Mouse (Mus musculus): ENCODE results near the gene Efnb2. TPM values are rescaled to one million over a fixed set of nuclear protein-coding genes. Genes with fewer than 3 reads are reported as not detected.

The Efnb2 gene
- polyA plus RNA-seq, 1 experiment from 2014 or later: 33.7 TPM

DNA sequence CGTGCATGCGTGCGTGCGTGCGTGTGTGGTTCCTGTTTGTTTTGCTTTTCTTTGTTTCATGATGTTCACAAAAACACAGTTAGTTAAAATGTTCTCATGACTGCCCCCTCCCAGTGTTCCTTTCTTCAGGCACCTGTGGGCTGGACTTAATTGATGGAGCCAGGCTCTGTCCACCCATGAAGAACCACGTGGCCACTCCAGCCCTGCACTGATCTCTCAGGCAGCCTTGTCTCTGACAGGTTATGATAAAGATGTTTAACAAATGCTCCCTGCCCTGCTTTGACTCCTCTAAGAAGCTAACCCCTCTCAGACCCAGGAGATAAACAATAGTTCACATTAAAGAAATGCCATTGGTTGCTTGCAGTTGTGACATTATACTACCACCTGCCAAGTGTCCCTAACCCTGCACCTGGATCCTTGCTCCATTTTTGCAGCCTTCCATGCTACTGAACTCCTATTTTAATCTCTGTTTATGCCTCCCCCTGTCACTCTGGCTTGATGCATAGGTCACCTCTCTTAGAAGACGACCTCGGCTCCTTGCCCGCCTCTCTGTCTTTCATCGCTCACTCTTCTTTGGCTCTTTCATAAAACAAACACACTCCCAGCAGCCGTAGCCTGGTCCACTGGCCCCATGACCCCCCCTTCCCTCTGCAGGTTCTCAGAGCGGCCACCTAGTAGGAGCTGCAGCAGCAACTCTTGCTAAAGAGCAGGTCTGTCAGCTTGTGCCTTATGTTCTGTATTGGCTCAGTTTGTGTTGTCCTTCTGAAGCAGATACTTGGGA lies 65.0 kb downstream of the Efnb2 start:
- no peak overlapping the region for H3K27ac ChIP-seq (replicated peaks)
- 65% methylated on average over 12 of the region's 12 CpGs for WGBS
- no peak for DNase-seq (ENCODE audit: low spot score)
- peaks cover 25% of the 10 kb centered on the region for H3K4me1 ChIP-seq
- H3K36me3 ChIP-seq (replicated peaks): no peaks in the 10 kb centered on the region
- no peak overlapping the region for H3K4me3 ChIP-seq
- H3K27me3 ChIP-seq (replicated peaks; ENCODE audit: low read depth, poor library complexity, severe bottlenecking): peaks cover 41% of the 10 kb centered on the region
- H3K9me3 ChIP-seq: no peaks in the 10 kb centered on the region

DNA sequence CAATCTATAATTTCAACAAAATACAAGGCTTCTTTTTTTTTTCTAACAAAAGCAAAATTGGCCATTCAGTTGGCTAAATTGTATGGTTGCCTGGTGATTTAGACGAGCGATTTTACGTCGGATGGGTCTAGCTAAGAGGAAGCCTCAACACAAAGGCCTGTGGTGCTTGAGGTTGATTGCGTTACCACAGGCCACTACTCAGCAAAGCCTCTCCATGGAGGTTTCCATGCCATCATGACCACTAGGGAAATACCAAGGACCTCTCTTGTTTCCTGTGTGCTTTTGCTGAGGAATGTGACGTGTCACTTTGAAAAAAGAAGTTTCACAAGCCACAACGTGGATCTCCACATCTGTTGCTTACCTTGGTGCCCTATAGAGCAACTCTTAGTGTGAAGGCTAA lies 67.2 kb downstream of the Efnb2 start:
- Histone ChIP-seq H3K36me3 (replicated peaks) (no peaks in the 10 kb centered on the region), H3K4me3 (no peak overlapping the region), H3K4me1 (peaks cover 25% of the 10 kb centered on the region), H3K27me3 (replicated peaks; ENCODE audit: low read depth, poor library complexity, severe bottlenecking) (peaks cover 33% of the 10 kb centered on the region), H3K27ac (replicated peaks) (no peak overlapping the region), H3K9me3 (no peaks in the 10 kb centered on the region)
- WGBS: 88% methylated on average over 7 of the region's 7 CpGs
- no peak for DNase-seq (ENCODE audit: low spot score)

DNA sequence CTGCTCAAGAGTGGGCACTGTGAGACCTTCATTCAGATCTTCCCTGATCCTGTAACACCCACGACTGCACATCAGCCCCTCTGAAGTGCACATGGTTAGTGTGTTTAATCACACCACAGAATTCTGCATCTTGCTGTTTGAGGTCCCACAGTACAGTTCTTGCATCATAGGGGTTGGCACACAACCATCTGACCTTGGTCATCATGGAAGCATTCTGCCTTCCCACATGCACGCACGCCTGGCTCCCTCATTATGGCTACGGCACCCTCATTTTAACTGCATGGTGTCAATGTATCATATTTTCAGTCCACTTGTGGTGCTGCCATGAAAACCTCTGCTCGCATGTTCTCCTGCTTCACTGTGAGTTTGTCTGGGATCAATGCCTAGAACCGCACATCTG lies 67.7 kb downstream of the Efnb2 start:
- no peaks in the 10 kb centered on the region for H3K36me3 ChIP-seq (replicated peaks)
- H3K27me3 ChIP-seq (replicated peaks; ENCODE audit: low read depth, poor library complexity, severe bottlenecking): peaks cover 30% of the 10 kb centered on the region
- H3K4me3 ChIP-seq: no peak overlapping the region
- H3K4me1 ChIP-seq: peaks cover 22% of the 10 kb centered on the region
- DNase-seq (ENCODE audit: low spot score): no peak
- H3K27ac ChIP-seq (replicated peaks): no peak overlapping the region
- 95% methylated on average over 6 of the region's 6 CpGs for WGBS
- H3K9me3 ChIP-seq: no peaks in the 10 kb centered on the region

DNA sequence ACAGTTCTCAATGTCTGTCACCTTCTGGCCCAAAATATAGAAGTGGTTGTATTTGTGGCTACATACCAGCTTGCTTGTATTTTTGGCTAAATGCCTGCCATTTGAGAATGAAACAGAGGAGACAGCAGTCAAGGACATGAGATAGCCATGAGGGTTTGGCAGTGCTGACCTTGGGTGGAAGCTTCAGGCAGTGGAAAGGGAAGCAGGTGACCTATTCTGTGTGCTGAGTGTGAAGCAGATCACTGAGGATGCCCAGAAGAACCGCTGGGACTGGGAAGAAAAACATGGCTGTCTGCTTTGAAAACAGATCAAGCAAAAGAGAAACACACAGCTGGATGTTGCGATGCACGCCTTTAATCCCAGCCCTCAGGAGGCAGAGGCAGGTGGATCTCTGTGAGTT lies 68.7 kb downstream of the Efnb2 start:
- no peak for DNase-seq (ENCODE audit: low spot score)
- peaks cover 12% of the 10 kb centered on the region for H3K4me1 ChIP-seq
- H3K9me3 ChIP-seq: no peaks in the 10 kb centered on the region
- H3K4me3 ChIP-seq: no peak overlapping the region
- H3K27ac ChIP-seq (replicated peaks): no peak overlapping the region
- whole genome bisulfite sequencing: 93% methylated on average over 3 of the region's 3 CpGs
- peaks cover 21% of the 10 kb centered on the region for H3K27me3 ChIP-seq (replicated peaks; ENCODE audit: low read depth, poor library complexity, severe bottlenecking)
- H3K36me3 ChIP-seq (replicated peaks): no peaks in the 10 kb centered on the region

DNA sequence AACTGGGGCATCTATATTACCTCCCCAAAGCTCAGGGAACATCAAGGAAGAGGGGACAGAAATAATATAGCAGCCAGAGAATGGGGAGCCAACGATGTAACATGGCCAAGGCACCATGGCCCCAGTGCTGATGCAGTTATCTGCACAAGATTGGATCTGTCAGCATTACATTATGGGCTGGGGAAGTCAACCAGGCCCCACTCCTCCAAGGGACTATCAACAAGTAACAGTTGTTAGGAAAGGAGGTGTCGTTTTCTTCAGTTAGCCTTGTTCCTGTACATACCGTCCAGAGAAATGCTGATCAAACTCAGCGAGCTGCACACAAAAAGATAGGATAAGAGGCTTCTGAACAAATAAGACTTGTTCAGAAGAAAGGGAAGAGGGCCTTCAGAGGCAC lies 77.1 kb downstream of the Efnb2 start:
- Histone ChIP-seq H3K4me3 (no peak overlapping the region), H3K27ac (replicated peaks) (0 out of 2 replicates have a peak overlapping the region, but pooled peaks have one; percentile 14), H3K9me3 (no peaks in the 10 kb centered on the region), H3K27me3 (replicated peaks; ENCODE audit: low read depth, poor library complexity, severe bottlenecking) (peaks cover 38% of the 10 kb centered on the region), H3K4me1 (peaks cover 9% of the 10 kb centered on the region; the same call in 1 of the 2 replicates), H3K36me3 (replicated peaks) (no peaks in the 10 kb centered on the region)
- 87% methylated on average over 4 of the region's 4 CpGs for WGBS
- DNase-seq (ENCODE audit: low spot score): no peak

DNA sequence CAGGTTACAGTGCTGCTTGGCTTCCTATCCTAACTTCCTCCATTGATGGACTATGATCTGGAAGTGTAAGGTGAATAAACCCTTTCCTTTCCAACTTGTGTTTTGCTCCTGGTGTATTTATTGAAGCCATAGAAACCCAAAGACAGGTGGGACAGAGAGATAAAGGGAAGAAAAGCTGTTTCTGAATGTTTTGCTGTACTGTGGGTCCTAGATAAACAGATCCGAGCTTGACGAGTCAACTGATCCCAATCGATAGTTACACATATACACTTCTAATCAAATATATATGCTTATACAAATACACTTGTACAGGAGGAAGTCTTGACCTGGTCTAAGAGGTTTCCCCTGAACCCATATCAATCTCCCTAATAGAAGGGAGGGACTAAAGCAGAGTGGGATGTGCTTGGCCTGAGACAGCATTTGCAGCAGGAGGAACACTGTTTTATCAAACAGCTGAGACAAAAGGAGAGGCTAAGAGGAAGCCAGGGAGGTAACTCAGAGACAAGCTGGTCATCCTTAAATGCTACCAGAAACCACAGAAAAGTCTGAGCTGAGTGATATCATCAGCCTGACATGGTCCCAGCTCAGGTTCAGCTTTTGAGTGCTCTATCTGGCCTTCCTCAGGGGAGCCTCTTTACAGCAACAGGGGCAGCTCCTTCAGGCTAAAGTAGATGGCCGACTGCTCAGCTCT lies 77.6 kb downstream of the Efnb2 start:
- 92% methylated on average over 4 of the region's 4 CpGs for WGBS
- no peaks in the 10 kb centered on the region for H3K36me3 ChIP-seq (replicated peaks)
- H3K4me1 ChIP-seq: peaks cover 9% of the 10 kb centered on the region; the same call in 1 of the 2 replicates
- no peak for DNase-seq (ENCODE audit: low spot score)
- H3K4me3 ChIP-seq: no peak overlapping the region
- no peaks in the 10 kb centered on the region for H3K9me3 ChIP-seq
- 0 out of 2 replicates have a peak overlapping the region, but pooled peaks have one; percentile 14 for H3K27ac ChIP-seq (replicated peaks)
- peaks cover 42% of the 10 kb centered on the region for H3K27me3 ChIP-seq (replicated peaks; ENCODE audit: low read depth, poor library complexity, severe bottlenecking)

DNA sequence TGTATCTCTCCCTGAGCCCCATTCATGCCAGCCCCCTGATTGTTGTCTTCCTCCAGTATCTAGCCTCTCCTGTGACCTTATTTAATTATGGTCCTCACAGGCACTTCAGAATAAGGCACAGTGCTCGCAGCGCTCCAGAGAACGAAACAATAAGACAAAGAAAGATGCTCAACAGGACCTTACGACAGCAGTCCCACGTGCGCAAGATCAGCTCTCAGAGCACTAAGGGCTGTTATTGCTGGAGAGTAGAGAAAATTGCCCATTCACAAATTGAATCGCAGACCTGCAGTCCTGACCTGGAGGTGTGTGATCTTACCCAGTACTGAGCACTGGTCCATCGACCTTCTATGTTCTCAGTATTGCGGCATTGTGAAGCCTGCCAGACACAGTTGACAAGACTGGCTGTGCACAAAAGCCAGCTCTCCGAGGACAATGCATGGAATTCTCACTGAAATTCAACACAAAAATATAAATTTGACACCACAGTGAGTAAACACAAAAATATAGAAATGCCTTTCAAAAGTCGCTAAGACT lies 83.2 kb downstream of the Efnb2 start:
- peaks cover 43% of the 10 kb centered on the region for H3K4me1 ChIP-seq
- no peak for DNase-seq (ENCODE audit: low spot score)
- 70% methylated on average over 11 of the region's 11 CpGs for WGBS
- H3K36me3 ChIP-seq (replicated peaks): no peaks in the 10 kb centered on the region
- H3K4me3 ChIP-seq: no peak overlapping the region
- no peaks in the 10 kb centered on the region for H3K9me3 ChIP-seq
- 0 out of 2 replicates have a peak overlapping the region, but pooled peaks have one; percentile 24 for H3K27ac ChIP-seq (replicated peaks)
- H3K27me3 ChIP-seq (replicated peaks; ENCODE audit: low read depth, poor library complexity, severe bottlenecking): peaks cover 31% of the 10 kb centered on the region

DNA sequence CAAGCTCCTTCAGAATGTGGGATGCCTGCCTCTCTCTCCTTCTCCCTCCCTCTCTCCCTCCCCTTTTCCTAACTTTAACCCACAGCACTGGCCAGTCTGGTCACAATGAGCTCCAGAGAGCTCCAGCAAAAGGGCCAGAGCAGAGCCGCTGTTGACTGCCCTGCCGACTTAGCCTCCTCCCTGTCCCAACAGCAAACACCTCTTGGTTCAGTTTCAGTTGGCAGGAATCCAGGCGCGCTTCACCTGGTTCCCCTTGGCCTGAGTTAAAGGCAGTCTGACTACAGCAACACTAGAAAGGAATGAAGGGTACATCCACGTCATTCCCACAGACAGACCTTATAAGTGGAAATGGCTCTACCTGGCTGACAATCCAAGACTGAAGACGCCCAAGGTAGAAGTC lies 84.2 kb downstream of the Efnb2 start:
- Histone ChIP-seq H3K4me3 (no peak overlapping the region), H3K27ac (replicated peaks) (peak overlapping the region; percentile 40; the same call in 1 of the 2 replicates), H3K36me3 (replicated peaks) (no peaks in the 10 kb centered on the region), H3K9me3 (no peaks in the 10 kb centered on the region), H3K4me1 (peaks cover 50% of the 10 kb centered on the region), H3K27me3 (replicated peaks; ENCODE audit: low read depth, poor library complexity, severe bottlenecking) (peaks cover 31% of the 10 kb centered on the region)
- WGBS: 91% methylated on average over 6 of the region's 6 CpGs
- DNase-seq (ENCODE audit: low spot score): no peak

DNA sequence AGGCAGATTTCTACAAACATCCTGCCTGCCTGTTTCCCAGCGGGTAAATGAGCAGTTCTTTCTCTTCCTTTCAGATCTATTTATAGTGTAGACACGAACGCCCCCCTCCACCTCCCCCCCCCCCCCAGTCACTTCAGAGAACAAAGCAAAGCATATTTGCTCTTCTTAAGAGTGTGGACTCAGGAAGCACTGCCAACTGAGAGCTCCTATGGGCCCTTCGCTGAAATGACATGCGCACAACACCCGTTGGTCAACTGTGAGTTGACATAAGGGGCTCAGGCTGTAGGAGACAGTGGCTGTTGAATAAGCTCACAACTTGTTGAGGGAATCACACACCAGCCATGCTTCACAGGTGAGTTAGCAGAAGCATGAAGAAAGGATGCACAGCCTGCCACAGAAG lies 84.8 kb downstream of the Efnb2 start:
- no peak overlapping the region for H3K4me3 ChIP-seq
- WGBS: 57% methylated on average over 6 of the region's 6 CpGs
- H3K9me3 ChIP-seq: no peaks in the 10 kb centered on the region
- H3K4me1 ChIP-seq: peaks cover 50% of the 10 kb centered on the region
- peak overlapping the region; percentile 40; the same call in 1 of the 2 replicates for H3K27ac ChIP-seq (replicated peaks)
- H3K36me3 ChIP-seq (replicated peaks): no peaks in the 10 kb centered on the region
- peaks cover 32% of the 10 kb centered on the region for H3K27me3 ChIP-seq (replicated peaks; ENCODE audit: low read depth, poor library complexity, severe bottlenecking)
- DNase-seq (ENCODE audit: low spot score): no peak

DNA sequence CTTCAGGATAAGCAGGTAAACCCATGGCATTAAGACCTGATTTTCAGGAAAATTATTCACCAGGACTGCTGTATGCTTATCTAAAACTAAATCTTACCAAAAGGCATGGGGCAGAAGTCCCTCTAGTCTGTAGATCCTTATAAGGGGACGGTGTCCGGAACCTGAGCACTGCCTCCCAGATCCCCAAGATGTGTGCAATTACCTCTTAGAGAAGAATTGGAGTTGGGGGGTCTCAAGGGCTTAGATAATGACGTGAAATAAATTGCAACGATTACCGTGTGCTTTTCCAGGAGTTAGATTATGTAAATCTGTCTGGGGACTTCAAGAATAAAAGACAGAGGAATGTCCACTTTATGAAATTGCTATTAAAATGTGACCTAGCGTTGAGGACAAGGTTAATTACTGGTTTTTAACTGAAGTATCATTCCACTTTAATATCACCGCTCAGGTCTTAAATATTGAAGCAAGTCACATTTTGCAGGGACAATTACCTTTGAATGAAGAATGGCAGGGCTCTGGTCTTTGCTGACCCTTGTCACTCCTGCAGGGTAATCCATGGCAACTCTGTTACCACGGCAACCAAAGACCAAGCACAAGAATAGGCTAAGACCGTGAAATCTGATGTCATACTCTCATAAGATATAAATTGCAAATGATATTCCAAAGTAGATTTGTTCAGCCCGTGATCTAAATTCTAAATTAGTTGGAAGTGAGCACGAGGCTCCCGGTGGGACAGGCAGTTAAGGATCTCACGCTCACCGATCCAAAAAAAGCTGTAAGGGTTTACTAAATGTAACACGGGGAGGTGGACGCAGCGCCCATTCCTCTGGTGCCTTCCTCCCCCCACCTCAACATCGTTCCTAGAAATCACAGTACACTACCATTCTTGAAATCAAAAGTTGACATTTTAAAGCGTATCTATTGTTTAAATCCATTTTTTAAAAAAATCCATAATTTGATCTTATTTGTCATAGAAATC lies 86.2 kb downstream of the Efnb2 start:
- no peak overlapping the region for H3K27ac ChIP-seq (replicated peaks)
- no peaks in the 10 kb centered on the region for H3K9me3 ChIP-seq
- WGBS: 47% methylated on average over 19 of the region's 19 CpGs
- H3K4me1 ChIP-seq: peaks cover 50% of the 10 kb centered on the region
- no peaks in the 10 kb centered on the region for H3K36me3 ChIP-seq (replicated peaks)
- DNase-seq (ENCODE audit: low spot score): peak; percentile 57
- H3K4me3 ChIP-seq: no peak overlapping the region
- peaks cover 35% of the 10 kb centered on the region for H3K27me3 ChIP-seq (replicated peaks; ENCODE audit: low read depth, poor library complexity, severe bottlenecking)

DNA sequence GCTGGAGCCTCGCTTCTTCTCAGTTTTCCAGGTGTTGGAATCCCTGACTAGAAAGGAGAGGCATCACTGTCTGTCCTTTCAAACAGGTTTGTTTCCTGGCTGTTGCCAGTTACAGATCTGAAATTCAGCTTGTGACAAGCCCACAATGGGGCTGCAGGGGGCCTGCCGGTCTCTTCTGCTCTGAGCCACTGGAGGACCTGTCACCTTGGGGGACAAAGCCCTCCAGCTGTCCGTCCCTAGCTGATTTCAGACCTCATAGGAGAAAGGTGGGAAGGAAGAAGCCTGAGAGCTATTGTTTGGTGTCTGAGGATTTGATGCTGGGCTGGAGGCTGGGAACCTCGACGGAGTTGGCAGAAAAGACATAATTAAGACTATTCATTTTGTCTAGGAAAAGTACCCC lies 88.8 kb downstream of the Efnb2 start:
- 21% methylated on average over 5 of the region's 5 CpGs for WGBS
- peaks cover 43% of the 10 kb centered on the region for H3K4me1 ChIP-seq
- no peaks in the 10 kb centered on the region for H3K36me3 ChIP-seq (replicated peaks)
- H3K27ac ChIP-seq (replicated peaks): no peak overlapping the region
- no peak overlapping the region for H3K4me3 ChIP-seq
- H3K27me3 ChIP-seq (replicated peaks; ENCODE audit: low read depth, poor library complexity, severe bottlenecking): peaks cover 25% of the 10 kb centered on the region
- no peak for DNase-seq (ENCODE audit: low spot score)
- no peaks in the 10 kb centered on the region for H3K9me3 ChIP-seq

Measured in embryonic facial prominence, embryonic 10.5 days (tissue).